Mouse (Mus musculus) midbrain, embryonic 11.5 days (tissue): Measurements from ENCODE around the gene Slc16a9. TPM values are rescaled to one million over a fixed set of nuclear protein-coding genes. Genes with fewer than 3 reads are reported as not detected.
A peak's percentile ranks its signal among the peaks of the same experiment; 100 is the strongest.

ENCODE experiments used
- ATAC-seq: fragments of 200-750 bp; cut with Nextera tagmentation; 2 replicates; pipeline ENCODE4 v1.8.0; 2017; ENCODE audit warnings: moderate TSS enrichment, moderate library complexity; ENCODE audit not compliant: low FRiP score
- DNase-seq: peaks from one replicate; pipeline ENCODE4 v3.0.0; 2015; ENCODE audit warnings: low spot score; ENCODE audit errors: missing footprints
- H3K27ac ChIP-seq: fragments of 300-500 bp; sonication (generic); 2 replicates; pipeline ENCODE4 v1.5.1; 2014; ENCODE audit warnings: low read depth, low read length
- H3K27me3 ChIP-seq: fragments of 300-500 bp; sonication (generic); 2 replicates; pipeline ENCODE4 v1.6.1; 2014; ENCODE audit warnings: mild to moderate bottlenecking, low read length, moderate library complexity, mixed read lengths; ENCODE audit not compliant: control insufficient read depth, insufficient read depth
- H3K36me3 ChIP-seq: fragments of 300-500 bp; sonication (generic); 2 replicates; pipeline ENCODE4 v1.6.1; 2014; ENCODE audit warnings: mild to moderate bottlenecking, low read length, moderate library complexity, mixed read lengths; ENCODE audit not compliant: control insufficient read depth, insufficient read depth
- H3K4me1 ChIP-seq: fragments of 300-500 bp; sonication (generic); 2 replicates; pipeline ENCODE4 v1.6.1; 2014; ENCODE audit warnings: low read length; ENCODE audit not compliant: control insufficient read depth, insufficient read depth
- H3K4me2 ChIP-seq: fragments of 300-500 bp; sonication (generic); 2 replicates; pipeline ENCODE4 v1.6.1; 2014; ENCODE audit warnings: mild to moderate bottlenecking, moderate library complexity
- H3K4me3 ChIP-seq: fragments of 300-500 bp; sonication (generic); 2 replicates; pipeline ENCODE4 v1.5.1; 2014; ENCODE audit warnings: low read depth, low read length
- H3K9ac ChIP-seq: fragments of 300-500 bp; sonication (generic); 2 replicates; pipeline ENCODE4 v1.6.1; 2014; ENCODE audit warnings: low read length
- H3K9me3 ChIP-seq: fragments of 300-500 bp; sonication (generic); 2 replicates; pipeline ENCODE4 v1.6.1; 2016; ENCODE audit warnings: low read length; ENCODE audit not compliant: control insufficient read depth
- WGBS: fragments of 180-500 bp; shearing (Covaris S2); extraction: QIAGEN DNeasy Blood & Tissue Kit; methylation state at CpG from one replicate; pipeline ENCODE4 v1.1.7; 2014; 5-methylcytosine and 5-hydroxymethylcytosine counted together
- polyA plus RNA-seq: library from polyadenylated mRNA; unstranded; fragments of >200 nt; fragmentation: Nextera tagmentation; extraction: Ambion mirVana; gene quantifications from 2 replicates; pipeline ENCODE4 v1.2.1, GENCODE M21; 2014

Slc16a9 gene
- polyA plus RNA-seq, 1 experiment from 2014 or later = 0.29 TPM

GRCm38 (mm10) chr10:70242751-70243444 lies 2.0 kb upstream of the Slc16a9 start:
- Histone ChIP-seq H3K36me3 (no peaks in the 10 kb centered on the region), H3K4me3 (no peak overlapping the region), H3K9me3 (no peaks in the 10 kb centered on the region), H3K4me1 (peaks cover 7% of the 10 kb centered on the region; the same call in 1 of the 2 replicates), H3K27ac (no peak overlapping the region), H3K4me2 (no peak overlapping the region), H3K9ac (no peak overlapping the region), H3K27me3 (peaks cover 18% of the 10 kb centered on the region)
- DNase-seq (no peak), ATAC-seq (no peak)
- WGBS = 56% methylated on average over 8 of the region's 8 CpGs

GRCm38 (mm10) chr10:70245559-70245945 lies 652 bp downstream of the Slc16a9 start:
- under 1% methylated on average over 16 of the region's 16 CpGs for WGBS
- Histone ChIP-seq H3K4me1 (peaks cover 7% of the 10 kb centered on the region; the same call in 1 of the 2 replicates), H3K36me3 (no peaks in the 10 kb centered on the region), H3K9ac (peak overlapping the region; percentile 72), H3K27ac (no peak overlapping the region), H3K4me2 (peak overlapping the region; percentile 97), H3K9me3 (no peaks in the 10 kb centered on the region), H3K27me3 (peaks cover 18% of the 10 kb centered on the region), H3K4me3 (peak overlapping the region; percentile 63)
- no peak for DNase-seq
- ATAC-seq = peak; percentile 65

GRCm38 (mm10) chr10:70246076-70246475 lies 1.2 kb downstream of the Slc16a9 start:
- Histone ChIP-seq H3K9me3 (no peaks in the 10 kb centered on the region), H3K36me3 (no peaks in the 10 kb centered on the region), H3K27me3 (peaks cover 18% of the 10 kb centered on the region), H3K27ac (no peak overlapping the region), H3K4me2 (peak overlapping the region; percentile 97), H3K4me3 (peak overlapping the region; percentile 63; the same call in 1 of the 2 replicates), H3K4me1 (peaks cover 7% of the 10 kb centered on the region; the same call in 1 of the 2 replicates), H3K9ac (no peak overlapping the region)
- 20% methylated on average over 9 of the region's 9 CpGs for WGBS
- DNase-seq (peak; percentile 92), ATAC-seq (no peak)

GRCm38 (mm10) chr10:70250354-70250753 lies 5.5 kb downstream of the Slc16a9 start:
- H3K4me1 ChIP-seq = 0 out of 2 replicates have a peak, but pooled peaks cover 2% of the 10 kb centered on the region
- no peak overlapping the region for H3K4me2 ChIP-seq
- peaks cover 5% of the 10 kb centered on the region for H3K27me3 ChIP-seq
- WGBS = 88% methylated on average over 4 of the region's 4 CpGs
- no peak overlapping the region for H3K27ac ChIP-seq
- H3K36me3 ChIP-seq = no peaks in the 10 kb centered on the region
- no peak overlapping the region for H3K4me3 ChIP-seq
- no peak overlapping the region for H3K9ac ChIP-seq
- ATAC-seq = no peak
- H3K9me3 ChIP-seq = no peaks in the 10 kb centered on the region
- DNase-seq = peak; percentile 59

GRCm38 (mm10) chr10:70250766-70251165 lies 5.9 kb downstream of the Slc16a9 start:
- H3K9me3 ChIP-seq = no peaks in the 10 kb centered on the region
- no peaks in the 10 kb centered on the region for H3K36me3 ChIP-seq
- no peak overlapping the region for H3K4me3 ChIP-seq
- WGBS = 86% methylated on average over 6 of the region's 6 CpGs
- ATAC-seq (no peak), DNase-seq (peak; percentile 2)
- H3K4me1 ChIP-seq = 0 out of 2 replicates have a peak, but pooled peaks cover 2% of the 10 kb centered on the region
- H3K27ac ChIP-seq = no peak overlapping the region
- no peak overlapping the region for H3K9ac ChIP-seq
- H3K27me3 ChIP-seq = peaks cover 5% of the 10 kb centered on the region
- no peak overlapping the region for H3K4me2 ChIP-seq

GRCm38 (mm10) chr10:70254666-70255065 lies 9.8 kb downstream of the Slc16a9 start:
- no peak overlapping the region for H3K9ac ChIP-seq
- no peaks in the 10 kb centered on the region for H3K27me3 ChIP-seq
- no peaks in the 10 kb centered on the region for H3K9me3 ChIP-seq
- no peaks in the 10 kb centered on the region for H3K4me1 ChIP-seq
- H3K4me3 ChIP-seq = no peak overlapping the region
- no peaks in the 10 kb centered on the region for H3K36me3 ChIP-seq
- ATAC-seq (no peak), DNase-seq (peak; percentile 12)
- H3K27ac ChIP-seq = no peak overlapping the region
- 76% methylated on average over 4 of the region's 4 CpGs for WGBS
- H3K4me2 ChIP-seq = no peak overlapping the region

GRCm38 (mm10) chr10:70255601-70256210 lies 10.8 kb downstream of the Slc16a9 start:
- H3K9ac ChIP-seq = no peak overlapping the region
- no peak for ATAC-seq
- WGBS = 85% methylated on average over 15 of the region's 15 CpGs

GRCm38 (mm10) chr10:70257029-70257428 lies 12.1 kb downstream of the Slc16a9 start:
- H3K36me3 ChIP-seq = no peaks in the 10 kb centered on the region
- no peak overlapping the region for H3K4me3 ChIP-seq
- WGBS = 81% methylated on average over 4 of the region's 4 CpGs
- no peaks in the 10 kb centered on the region for H3K4me1 ChIP-seq
- ATAC-seq (no peak), DNase-seq (no peak)
- no peak overlapping the region for H3K9ac ChIP-seq
- H3K9me3 ChIP-seq = no peaks in the 10 kb centered on the region
- no peak overlapping the region for H3K4me2 ChIP-seq
- H3K27me3 ChIP-seq = no peaks in the 10 kb centered on the region
- H3K27ac ChIP-seq = no peak overlapping the region

More at GRCm38 (mm10) chr10:70255601-70256210, 10.8 kb downstream of the Slc16a9 start:
- H3K36me3 ChIP-seq = no peaks in the 10 kb centered on the region
- H3K4me2 ChIP-seq = no peak overlapping the region
- DNase-seq = no peak
- H3K9me3 ChIP-seq = no peaks in the 10 kb centered on the region
- no peaks in the 10 kb centered on the region for H3K4me1 ChIP-seq
- no peak overlapping the region for H3K27ac ChIP-seq
- no peaks in the 10 kb centered on the region for H3K27me3 ChIP-seq
- no peak overlapping the region for H3K4me3 ChIP-seq

GRCm38 (mm10) chr10:70260904-70261303 lies 16.0 kb downstream of the Slc16a9 start:
- no peaks in the 10 kb centered on the region for H3K4me1 ChIP-seq
- H3K4me3 ChIP-seq = no peak overlapping the region
- peak; percentile 83 for DNase-seq
- no peaks in the 10 kb centered on the region for H3K36me3 ChIP-seq
- WGBS = 48% methylated on average over 4 of the region's 4 CpGs
- no peaks in the 10 kb centered on the region for H3K27me3 ChIP-seq
- H3K27ac ChIP-seq = no peak overlapping the region
- H3K4me2 ChIP-seq = no peak overlapping the region
- H3K9ac ChIP-seq = no peak overlapping the region
- H3K9me3 ChIP-seq = no peaks in the 10 kb centered on the region
- no peak for ATAC-seq
